Mouse (Mus musculus) hematopoietic stem cell, adult 5-6 weeks (primary cell): ENCODE data around the gene Ncf1. TPM values are rescaled to one million over a fixed set of nuclear protein-coding genes. Genes with fewer than 3 reads are reported as not detected.

Source experiments
- ATAC-seq, 2 experiments: fragments of 125-278 bp in 1 of 2; replicated peaks in 1 of 2; 2 replicates each; pipeline ENCODE4 v1.8.0; 2016 to 2017; ENCODE audit warnings: inconsistent platforms in 2 of 2, mild to moderate bottlenecking in 2 of 2, moderate number of reproducible peaks in 2 of 2, low read depth in 1 of 2, moderate TSS enrichment in 1 of 2; ENCODE audit not compliant: low FRiP score in 2 of 2, poor library complexity in 2 of 2, severe bottlenecking in 2 of 2, insufficient read depth in 1 of 2, low TSS enrichment in 1 of 2
- total RNA-seq: library from RNA; stranded (forward); fragments of 172-1452, 232-1000 nt; gene quantifications from 2 replicates; pipeline ENCODE4 v1.2.3, GENCODE M21; 2017

Ncf1 gene
- total RNA-seq, 1 experiment from 2014 or later: 61.2 TPM

DNA sequence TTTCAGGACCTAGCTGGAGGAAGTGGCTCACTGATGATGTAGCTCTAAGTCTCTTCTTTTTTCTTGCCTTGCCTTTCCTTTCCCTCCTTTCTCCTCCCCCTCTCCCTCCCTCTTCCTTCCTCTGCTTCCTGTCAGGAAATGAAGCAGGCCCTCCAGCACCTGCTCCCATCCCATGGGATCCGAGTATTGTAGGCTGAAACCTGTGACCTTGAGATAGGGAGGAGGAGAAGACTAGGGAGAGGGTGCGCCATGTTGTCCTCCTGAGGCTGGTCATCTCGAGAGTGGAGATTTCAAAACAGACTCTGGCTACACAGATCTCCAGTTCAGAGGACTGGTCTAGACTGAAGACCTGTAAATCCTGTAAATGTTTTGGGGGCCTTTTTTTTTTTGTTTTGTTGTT is 47.3 kb downstream of the Ncf1 start:
- no peak for ATAC-seq

DNA sequence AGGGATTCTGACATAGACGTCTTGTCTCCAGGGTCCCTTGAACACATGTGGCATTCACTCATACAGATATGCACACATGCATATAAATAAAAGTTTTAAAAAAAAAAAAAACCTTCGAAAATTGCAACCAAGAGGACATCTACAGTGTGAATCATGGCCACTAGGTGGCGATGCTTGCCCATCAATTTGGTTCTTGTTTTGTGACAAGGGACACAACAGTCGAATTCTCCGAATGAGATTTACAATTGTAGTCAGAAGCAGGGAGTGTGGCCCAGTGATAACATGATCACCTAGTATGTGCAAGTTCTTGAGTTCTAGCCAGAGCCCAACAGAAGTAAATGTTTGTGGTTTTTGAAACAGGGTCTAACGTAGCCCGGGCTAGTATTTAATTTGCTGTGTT is 49.6 kb downstream of the Ncf1 start:
- ATAC-seq: peak; percentile 13 to 30; a peak in 1 of 4 replicates

DNA sequence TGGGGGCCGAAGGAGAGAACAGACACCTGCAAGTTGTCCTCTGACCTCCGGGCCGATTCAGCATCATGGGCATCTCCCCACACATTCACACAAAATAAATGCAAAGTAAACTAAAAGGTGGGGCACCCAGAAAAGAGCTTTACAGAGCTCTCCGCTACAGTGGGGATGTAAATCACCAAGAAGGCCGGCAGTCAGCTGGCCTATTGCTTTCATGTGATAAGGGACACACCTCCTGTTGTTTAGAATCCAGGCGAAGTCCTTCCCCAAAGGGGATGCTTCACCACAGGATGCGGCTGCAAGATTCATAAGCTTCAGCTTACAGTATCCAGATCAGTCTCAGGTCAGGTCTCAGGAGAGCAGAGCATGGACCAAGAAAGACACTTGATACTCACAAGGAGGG is 50.9 kb downstream of the Ncf1 start:
- ATAC-seq: no peak

DNA sequence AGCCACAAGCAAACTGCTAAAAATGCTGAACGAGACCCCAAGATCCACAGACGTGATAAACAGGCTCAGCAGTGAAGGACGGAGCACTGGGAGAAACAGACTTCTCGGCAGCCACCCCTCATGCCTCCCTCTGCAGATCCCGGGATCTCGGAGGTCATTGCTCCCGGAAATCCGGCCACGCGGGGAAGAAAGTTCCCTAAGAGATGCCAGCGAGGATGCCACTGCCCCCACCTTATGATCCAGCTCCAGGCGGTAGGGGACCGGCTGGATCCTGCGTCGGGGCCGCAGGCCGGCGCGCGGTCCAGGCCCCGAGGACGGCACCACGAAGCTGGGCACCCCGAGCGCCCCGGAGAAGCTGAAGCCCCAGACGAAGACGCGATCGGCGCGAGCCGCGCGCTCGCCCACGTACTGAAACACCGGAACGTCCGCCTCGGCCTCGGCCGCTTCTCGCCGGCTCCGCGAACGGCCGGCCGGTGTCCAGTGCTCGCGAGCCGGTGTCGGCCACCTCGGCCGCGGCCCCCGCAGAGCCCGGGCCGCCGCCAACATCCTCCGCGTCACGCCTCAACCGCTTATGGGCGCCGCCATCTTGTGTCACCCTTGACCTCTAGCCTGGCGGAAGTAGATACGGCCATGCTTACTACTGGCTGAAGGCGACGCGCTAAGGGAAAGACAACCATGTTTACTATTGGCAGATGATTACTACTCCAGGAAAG is 53.1 kb downstream of the Ncf1 start, which contains the start of gene Rcc1l:
Gene Rcc1l, minus strand, starts transcription at position 606 of the 713 bp plus-strand sequence.
- ATAC-seq: peak; percentile 89 to 90

DNA sequence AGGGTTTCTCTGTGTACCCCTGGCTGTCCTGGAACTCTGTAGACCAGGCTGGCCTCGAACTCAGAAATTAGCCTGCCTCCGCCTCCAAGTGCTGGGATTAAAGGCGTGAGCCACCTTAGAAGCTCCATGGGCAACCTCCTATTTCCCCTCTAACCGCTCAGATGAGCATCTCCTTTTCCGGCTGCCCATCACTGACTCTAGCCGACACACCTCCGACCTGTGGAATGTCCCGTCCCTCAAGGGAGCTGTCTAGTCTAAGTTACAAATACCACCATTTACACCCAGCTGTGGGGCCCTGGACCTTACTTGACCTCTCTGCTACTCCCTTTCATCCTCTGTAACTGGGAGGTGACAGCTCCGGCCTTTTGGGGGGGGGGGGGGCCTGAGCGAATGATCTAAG is 53.7 kb downstream of the Ncf1 start:
- ATAC-seq: no peak

DNA sequence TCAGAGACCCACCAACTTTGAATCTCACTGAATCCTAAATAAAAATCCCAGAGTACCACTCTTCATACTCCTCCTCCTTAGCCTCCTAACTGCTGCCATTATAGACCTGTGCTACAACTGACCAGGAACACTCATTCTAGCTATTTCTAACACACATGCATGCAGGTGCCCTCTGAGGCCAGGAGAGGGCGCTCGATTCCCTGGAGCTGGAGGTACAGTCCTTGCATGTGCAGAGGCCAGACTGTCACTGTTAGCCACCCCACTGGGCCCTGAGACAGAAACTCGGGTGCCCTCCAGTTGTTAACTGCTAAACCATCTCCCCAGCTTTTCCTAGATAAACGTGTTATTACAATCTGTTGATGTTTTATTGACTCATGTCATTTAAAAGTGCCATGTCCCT is 56.2 kb downstream of the Ncf1 start:
- peak; percentile 51 to 60; a peak in 1 of 4 replicates for ATAC-seq

DNA sequence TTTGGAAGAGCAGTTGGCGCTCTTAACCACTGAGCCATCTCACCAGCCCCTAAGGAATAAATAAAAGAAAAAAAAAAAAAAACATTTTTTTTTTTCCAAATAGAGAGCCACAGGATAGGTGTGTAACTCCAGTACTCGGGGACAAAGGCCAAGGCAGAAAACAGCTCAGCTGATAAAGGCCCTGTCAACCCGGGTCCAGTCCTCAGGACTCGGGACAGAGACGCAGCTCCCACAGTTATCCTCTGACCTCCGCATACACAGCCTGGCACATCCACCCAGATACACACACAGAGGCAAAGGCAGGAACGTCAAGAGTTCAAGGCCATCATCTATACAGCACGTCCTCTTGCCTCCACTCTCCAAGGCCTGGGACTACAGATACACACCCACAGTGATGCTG is 59.3 kb downstream of the Ncf1 start:
- no peak for ATAC-seq

Other genes starting within 250 kb of the Ncf1 start
- gene Castor2, start 129.9 kb downstream of the Ncf1 start, total RNA-seq: 1.2 and 2.1 TPM in 2 replicates
- 8.0 and 9.1 TPM in 2 replicates for gene Rcc1l, start 52.9 kb downstream of the Ncf1 start, total RNA-seq
- 7.8 and 11.9 TPM in 2 replicates for gene Gtf2ird2, start 45.6 kb downstream of the Ncf1 start, total RNA-seq
- gene Gtf2i, start 85.1 kb upstream of the Ncf1 start, total RNA-seq: 81.7 and 88.4 TPM in 2 replicates
- gene Gtf2ird1, start 227.1 kb upstream of the Ncf1 start, total RNA-seq: 28.3 and 40.4 TPM in 2 replicates